Comparison of ENCODE assay signal across 14 mouse cellular contexts in genomic region chr17:53573019-53573556, GRCm38 (mm10). TPM values are rescaled to one million over a fixed set of nuclear protein-coding genes. Genes with fewer than 3 reads are reported as not detected.
A peak's percentile ranks its signal among the peaks of the same experiment; 100 is the strongest.
DNase-seq lines count a peak whose midpoint lies in the region; ATAC-seq and TF ChIP-seq lines count a peak whose summit lies in the region.
"Had no signal": no experiment of that assay in that cellular context is flagged by ENCODE, and none has a peak within 500 bp of the region (broad histone marks: within the 10 kb centered on the region; RNA-seq: fewer than 3 reads in every experiment).

No protein-coding gene starts in this region.

- intact Hi-C loops in heart, postnatal 25 days (cut with DNase I): no loop called here

- in situ Hi-C loops in ES-E14 (cut with MboI; ENCODE audit: low sequenced_read_pairs in 2 of 2, unreplicated experiment in 2 of 2): no loop called here

- no peak overlapping the region for H3K4me2 ChIP-seq in kidney, embryonic 14.5 days (replicated peaks; ENCODE audit: low read depth, low read length)
- H3K4me2 ChIP-seq in liver, embryonic 15.5 days: no peak overlapping the region
- H3K4me2 ChIP-seq: forebrain, embryonic 12.5 days had no signal

- no peak for ATAC-seq in kidney, embryonic 14.5 days (ENCODE audit: low FRiP score, low TSS enrichment)
- no peak for ATAC-seq in liver, embryonic 15.5 days (ENCODE audit: insufficient read depth)
- ATAC-seq in CD4-positive, CD25-positive, alpha-beta regulatory T cell, adult 4 months: no peak

- 46% methylated on average over 4 of the region's 4 CpGs for WGBS in kidney, adult 2 months
- 53% methylated on average over 4 of the region's 4 CpGs for WGBS in kidney, embryonic 14.5 days
- WGBS in liver, embryonic 15.5 days (ENCODE audit: insufficient replicate concordance): 36% methylated on average over 4 of the region's 4 CpGs

- peak; percentile 92 for DNase-seq in heart, adult 11 months
- no peak for DNase-seq in heart, postnatal 25 days (ENCODE audit: low spot score)
- DNase-seq in kidney, adult 2 months: peak; percentile 56
- no peak for DNase-seq in ES-E14 (ENCODE audit: low read depth, low spot score)
- DNase-seq: cerebellum, postnatal 25 days; gastrocnemius, postnatal 10 days; thymus, adult 2 months had no signal

- H3K4me1 ChIP-seq in kidney, adult 2 months (ENCODE audit: control insufficient read depth, insufficient read depth, low read length): peaks cover 18% of the 10 kb centered on the region
- H3K4me1 ChIP-seq in kidney, embryonic 14.5 days (ENCODE audit: control insufficient read depth, insufficient read depth, low read length): peaks cover 26% of the 10 kb centered on the region; the same call in 1 of the 2 replicates
- H3K4me1 ChIP-seq in ES-E14 (ENCODE audit: control insufficient read depth in 2 of 2, insufficient read depth in 2 of 2, low read length in 2 of 2, poor library complexity in 1 of 2): peaks cover 16 to 27% of the 10 kb centered on the region in 2 experiments
- peaks cover 65% of the 10 kb centered on the region for H3K4me1 ChIP-seq in liver, embryonic 15.5 days (replicated peaks)

- TF ChIP-seq CTCF in kidney, adult 2 months (conservative IDR thresholded peaks at IDR 0.05; ENCODE audit: insufficient read depth, insufficient read length, low read depth, low read length): no peak

- no peak overlapping the region for H3K27ac ChIP-seq in kidney, adult 2 months (ENCODE audit: insufficient read depth, low read depth, low read length)
- H3K27ac ChIP-seq in kidney, embryonic 14.5 days (ENCODE audit: low read depth, low read length): no peak overlapping the region
- peak overlapping the region; percentile 54; the same call in 1 of the 2 replicates for H3K27ac ChIP-seq in ES-E14 (ENCODE audit: insufficient read depth, low read depth, low read length, poor library complexity, severe bottlenecking)
- H3K27ac ChIP-seq in liver, embryonic 15.5 days (replicated peaks): peak overlapping the region; percentile 48
- H3K27ac ChIP-seq: forebrain, embryonic 12.5 days; left cerebral cortex, adult 2 months had no signal

- H3K9ac ChIP-seq in kidney, embryonic 14.5 days (ENCODE audit: low read depth, low read length): no peak overlapping the region
- H3K9ac ChIP-seq in ES-E14 (ENCODE audit: insufficient read depth, low read depth, low read length, poor library complexity, severe bottlenecking): peak overlapping the region; percentile 40; the same call in 1 of the 2 replicates
- no peak overlapping the region for H3K9ac ChIP-seq in liver, embryonic 15.5 days
- H3K9ac ChIP-seq: forebrain, embryonic 12.5 days had no signal

- no peaks in the 10 kb centered on the region for H3K27me3 ChIP-seq in kidney, adult 2 months (replicated peaks; ENCODE audit: control insufficient read depth, insufficient read depth, low read length)
- no peaks in the 10 kb centered on the region for H3K27me3 ChIP-seq in kidney, embryonic 14.5 days (ENCODE audit: control insufficient read depth, insufficient read depth, low read length)
- H3K27me3 ChIP-seq in liver, embryonic 15.5 days: no peaks in the 10 kb centered on the region
- H3K27me3 ChIP-seq: forebrain, embryonic 12.5 days had no signal

- H3K4me3 ChIP-seq in kidney, adult 2 months (ENCODE audit: insufficient read depth, low read depth, low read length): no peak overlapping the region
- no peak overlapping the region for H3K4me3 ChIP-seq in kidney, embryonic 14.5 days (ENCODE audit: low read length)
- H3K4me3 ChIP-seq in ES-E14 (ENCODE audit: insufficient read depth in 1 of 2, low read depth in 1 of 2, low read length in 2 of 2, poor library complexity in 1 of 2, severe bottlenecking in 1 of 2): no peak overlapping the region
- H3K4me3 ChIP-seq in liver, embryonic 15.5 days (replicated peaks): no peak overlapping the region
- H3K4me3 ChIP-seq: forebrain, embryonic 12.5 days; left cerebral cortex, adult 2 months had no signal

- TF ChIP-seq POLR2A in kidney, adult 2 months (IDR thresholded peaks at IDR 0.05; ENCODE audit: low read depth, low read length): no peak

- H3K9me3 ChIP-seq in kidney, embryonic 14.5 days (ENCODE audit: control insufficient read depth, low read length): no peaks in the 10 kb centered on the region
- no peaks in the 10 kb centered on the region for H3K9me3 ChIP-seq in ES-E14 (ENCODE audit: control insufficient read depth, insufficient read depth, low read depth, low read length)
- H3K9me3 ChIP-seq in liver, embryonic 15.5 days (replicated peaks): no peaks in the 10 kb centered on the region
- H3K9me3 ChIP-seq: forebrain, embryonic 12.5 days had no signal

- no peaks in the 10 kb centered on the region for H3K36me3 ChIP-seq in kidney, adult 2 months (ENCODE audit: control insufficient read depth, insufficient read depth, low read length)
- no peaks in the 10 kb centered on the region for H3K36me3 ChIP-seq in kidney, embryonic 14.5 days (ENCODE audit: control insufficient read depth, insufficient read depth, low read length)
- no peaks in the 10 kb centered on the region for H3K36me3 ChIP-seq in ES-E14 (ENCODE audit: control insufficient read depth, insufficient read depth, low read length, poor library complexity, severe bottlenecking)
- H3K36me3 ChIP-seq in liver, embryonic 15.5 days (replicated peaks): no peaks in the 10 kb centered on the region
- H3K36me3 ChIP-seq: forebrain, embryonic 12.5 days had no signal

TF ChIP-seq in ES-E14, 5 proteins besides CTCF, POLR2A, EP300 and RAD21:
- TF ChIP-seq ZC3H11A (IDR thresholded peaks at IDR 0.05; ENCODE audit: borderline replicate concordance, low read depth, low read length) (no peak), CHD2 (IDR thresholded peaks at IDR 0.05; ENCODE audit: low read depth, low read length) (no peak)

RNA-seq across cellular contexts. Expression of gene Kat2b, which starts 6.4 kb away (rescaled TPM):
- total RNA-seq in heart, postnatal 25 days (2021): 10 to 100 TPM; 85.6 TPM
- polyA plus RNA-seq in kidney, adult 2 months (2012; rRNA removed): 9.9 and 15.5 TPM in 2 replicates
- 4.4 and 5.8 TPM in 2 replicates for polyA plus RNA-seq in kidney, embryonic 14.5 days (2014; fragmentation: Nextera tagmentation; extraction: Ambion mirVana)
- 25.1 and 32.1 TPM in 2 replicates for total RNA-seq in ES-E14 (2012; rRNA removed)
- 4.2 and 5.5 TPM in 2 replicates for polyA plus RNA-seq in liver, embryonic 15.5 days (2015; fragmentation: Nextera tagmentation; extraction: Ambion mirVana)
- polyA plus RNA-seq in CD4-positive, CD25-positive, alpha-beta regulatory T cell, adult 4 months (2017; shearing (Covaris generic)): 10 to 100 TPM; 18.7 to 31.5 TPM

RNA-seq across cellular contexts. Expression of gene Pp2d1, which starts 33.8 kb away (rescaled TPM):
- total RNA-seq in heart, postnatal 25 days (2021): not detected
- not detected in 2 replicates for polyA plus RNA-seq in kidney, adult 2 months (2012; rRNA removed)
- 0.35 and 0.50 TPM in 2 replicates for polyA plus RNA-seq in kidney, embryonic 14.5 days (2014; fragmentation: Nextera tagmentation; extraction: Ambion mirVana)
- total RNA-seq in ES-E14 (2012; rRNA removed): 0.31 and 0.48 TPM in 2 replicates
- 0.05 and 0.13 TPM in 2 replicates for polyA plus RNA-seq in liver, embryonic 15.5 days (2015; fragmentation: Nextera tagmentation; extraction: Ambion mirVana)
- polyA plus RNA-seq in CD4-positive, CD25-positive, alpha-beta regulatory T cell, adult 4 months (2017; shearing (Covaris generic)): 1 to 10 TPM in 1 of 2 experiments, under 1 TPM in 1; 0.60 to 1.2 TPM
- total RNA-seq: adrenal gland, adult 18-20 months; gastrocnemius, postnatal 10 days; left cerebral cortex, adult 2 months; midbrain, postnatal 0 days had no signal
- polyA plus RNA-seq: thymus, adult 2 months had no signal

Comparison
In these comparisons a context has a peak if more than half of its experiments do, and no peak if none do; other contexts are left out.
1. DNase-seq: peak in heart, adult 11 months (single experiment) and kidney, adult 2 months (single experiment); none in heart, postnatal 25 days (single experiment) and ES-E14 (single experiment).
2. H3K27ac ChIP-seq: peak in ES-E14 (single experiment) and liver, embryonic 15.5 days (single experiment); none in kidney, adult 2 months (single experiment) and kidney, embryonic 14.5 days (single experiment).